Mouse (Mus musculus): ENCODE results near the gene Gm40460.
"Not testable (repeated sequence)": the region's sequence is repeated elsewhere in the genome, so short reads cannot be mapped to it uniquely, and the experiment has no call there.

Gene Gm40460

DNA sequence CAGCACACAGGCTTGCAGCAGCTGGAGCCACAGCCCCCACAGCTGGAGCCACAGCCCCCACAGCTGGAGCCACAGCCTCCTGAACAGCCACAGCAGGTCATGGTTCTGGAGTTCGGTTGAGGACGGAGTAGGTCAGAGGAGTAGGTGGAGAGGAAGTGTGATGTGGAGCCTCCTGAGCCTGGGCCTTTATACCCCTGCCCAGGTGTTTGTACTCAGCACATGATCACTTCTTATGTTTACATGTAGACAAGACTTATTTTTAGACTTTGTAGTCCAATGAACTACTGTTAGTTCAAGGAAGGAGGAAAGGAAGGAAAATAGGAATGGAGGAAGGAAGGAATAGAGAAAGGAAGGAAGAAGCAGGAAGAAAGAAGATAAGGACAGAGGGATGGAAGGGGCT, at the start of gene Gm40460:
Gm40460 (minus strand) TSS at position 101 of the 400 bp plus-strand sequence.
- no peak for DNase-seq (ENCODE audit: low read depth, low spot score)

DNA sequence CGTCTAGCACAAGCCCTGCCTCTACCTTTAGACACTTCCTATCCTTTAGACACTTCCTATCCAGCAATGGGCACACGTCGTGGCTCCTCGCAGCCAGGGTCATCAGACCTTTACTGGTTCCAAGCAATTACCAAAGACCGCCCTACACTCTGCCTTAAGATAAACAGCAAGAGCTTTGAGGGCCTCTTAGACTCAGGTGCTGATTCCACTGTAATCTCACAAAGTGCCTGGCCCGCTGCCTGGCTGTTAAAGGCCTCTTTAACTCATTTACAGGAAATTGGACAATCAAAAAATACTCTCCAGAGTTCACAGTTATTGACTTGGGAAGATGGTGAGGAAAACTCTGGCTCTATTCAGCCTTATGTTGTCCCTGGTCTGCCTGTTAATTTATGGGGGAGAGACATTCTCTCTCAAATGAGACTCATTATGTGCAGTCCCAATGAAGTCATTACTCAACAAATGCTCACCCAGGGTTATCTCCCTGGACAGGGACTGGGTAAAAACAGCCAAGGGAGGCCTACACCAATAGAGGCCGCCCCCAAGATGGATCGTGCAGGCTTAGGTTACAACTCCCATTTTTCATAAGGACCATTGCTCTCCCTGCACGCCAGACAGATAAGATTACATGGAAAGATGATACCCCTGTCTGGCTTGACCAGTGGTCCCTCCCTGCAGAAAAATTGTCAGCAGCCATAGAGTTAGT, 45.2 kb upstream of the Gm40460 start:
- not testable (repeated sequence) for DNase-seq (ENCODE audit: low read depth, low spot score)

DNA sequence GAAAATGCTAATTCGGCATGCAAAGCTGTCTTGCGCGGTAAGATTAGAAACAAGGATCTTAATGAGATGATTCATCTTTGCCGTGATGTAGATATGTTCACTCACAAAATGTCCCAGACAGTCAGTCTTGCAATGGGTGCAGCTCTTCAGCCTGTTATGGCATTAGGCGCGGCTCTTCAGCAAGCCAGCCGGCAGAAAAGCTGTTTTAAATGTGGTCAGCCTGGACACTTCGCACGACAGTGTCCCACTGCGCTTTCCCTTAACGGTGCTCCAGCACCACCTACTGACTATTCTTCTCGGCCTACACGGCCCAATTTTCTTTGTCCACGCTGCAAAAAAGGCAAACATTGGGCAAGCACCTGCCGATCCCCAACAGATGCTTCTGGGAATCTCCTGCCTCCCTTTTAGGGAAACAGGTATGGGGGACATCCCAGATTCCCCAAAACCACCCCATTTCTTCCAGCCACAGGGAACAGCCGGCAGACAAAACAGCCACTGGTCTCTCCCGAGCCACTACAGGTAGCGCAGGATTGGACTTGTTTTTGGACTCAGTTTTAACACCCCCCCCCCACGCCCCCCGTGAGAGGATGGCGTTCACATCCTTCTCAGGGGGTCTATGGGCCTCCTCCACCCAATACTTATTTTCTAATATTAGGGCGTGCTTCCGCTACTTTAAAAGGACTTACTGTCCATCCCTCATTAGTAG, 44.4 kb upstream of the Gm40460 start:
- DNase-seq (ENCODE audit: low read depth, low spot score) = no peak

DNA sequence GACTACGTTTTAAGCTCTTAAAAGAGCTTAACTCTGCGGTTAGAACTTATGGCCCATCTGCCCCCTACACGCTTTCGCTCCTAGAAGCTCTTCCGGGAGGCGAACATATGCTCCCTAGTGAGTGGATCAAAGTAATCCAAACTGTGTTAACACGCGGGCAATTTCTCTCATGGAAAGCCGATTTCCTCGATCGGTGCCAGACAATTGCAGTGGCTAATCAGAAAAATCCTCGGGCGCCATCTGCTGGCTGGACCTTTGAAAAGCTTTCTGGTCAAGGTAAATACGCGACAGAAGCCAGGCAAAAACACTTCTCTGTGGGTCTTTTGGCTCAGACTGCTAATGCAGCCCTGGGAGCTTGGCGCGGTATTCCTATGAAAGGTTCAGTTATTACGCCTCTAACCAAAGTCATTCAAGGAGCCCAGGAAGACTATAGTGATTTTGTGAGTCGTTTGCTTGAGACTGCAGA, 43.8 kb upstream of the Gm40460 start:
- DNase-seq (ENCODE audit: low read depth, low spot score) = peak; percentile 30

DNA sequence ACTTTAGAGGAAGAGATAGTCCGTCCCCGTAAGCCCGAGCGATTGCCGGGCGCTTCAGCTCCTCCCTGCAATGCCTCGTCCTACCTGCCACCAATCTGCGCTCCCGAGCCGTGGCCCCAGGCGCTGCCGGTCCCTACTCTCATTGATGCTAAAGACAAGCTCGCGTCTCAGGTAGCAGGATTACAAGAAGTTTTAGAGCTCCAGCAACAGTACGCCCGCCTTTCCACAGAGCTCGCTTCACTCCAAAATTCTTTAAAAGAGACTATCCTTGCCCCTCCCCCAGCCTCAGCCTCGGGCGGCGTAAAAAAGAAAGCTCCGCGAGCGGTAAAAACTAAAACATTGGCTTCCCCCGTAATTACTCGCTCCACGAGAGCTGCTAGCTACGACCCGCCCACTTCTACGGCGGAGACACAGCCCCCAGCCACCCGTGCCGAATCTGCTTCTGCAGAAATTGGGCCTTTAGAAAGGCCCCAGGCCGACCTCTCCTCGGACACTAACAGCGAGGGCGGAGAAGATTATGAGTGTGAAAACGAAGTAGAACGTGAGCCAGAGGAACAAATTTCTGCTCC, 43.2 kb upstream of the Gm40460 start:
- DNase-seq (ENCODE audit: low read depth, low spot score) = no peak

DNA sequence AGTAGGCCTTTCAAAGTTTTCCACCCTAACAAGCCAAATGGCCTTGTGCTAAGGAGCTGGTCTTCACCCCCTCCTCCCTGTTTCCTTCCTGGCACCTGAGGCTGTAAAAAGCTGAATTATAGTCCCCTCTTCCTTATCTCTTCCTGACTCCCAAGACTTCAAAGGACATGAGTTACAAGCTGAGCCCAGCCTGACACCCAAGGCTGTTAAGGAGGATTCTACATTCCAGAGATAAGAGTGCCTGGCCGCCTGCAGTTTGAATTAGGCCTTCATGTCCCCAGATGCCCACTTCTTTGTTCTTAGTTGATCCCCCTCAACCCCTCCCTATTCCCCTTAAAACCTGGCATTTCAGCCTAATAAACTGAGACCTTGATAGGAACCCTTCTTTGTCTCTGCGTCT, 42.0 kb upstream of the Gm40460 start:
- not testable (repeated sequence) for DNase-seq (ENCODE audit: low read depth, low spot score)

DNA sequence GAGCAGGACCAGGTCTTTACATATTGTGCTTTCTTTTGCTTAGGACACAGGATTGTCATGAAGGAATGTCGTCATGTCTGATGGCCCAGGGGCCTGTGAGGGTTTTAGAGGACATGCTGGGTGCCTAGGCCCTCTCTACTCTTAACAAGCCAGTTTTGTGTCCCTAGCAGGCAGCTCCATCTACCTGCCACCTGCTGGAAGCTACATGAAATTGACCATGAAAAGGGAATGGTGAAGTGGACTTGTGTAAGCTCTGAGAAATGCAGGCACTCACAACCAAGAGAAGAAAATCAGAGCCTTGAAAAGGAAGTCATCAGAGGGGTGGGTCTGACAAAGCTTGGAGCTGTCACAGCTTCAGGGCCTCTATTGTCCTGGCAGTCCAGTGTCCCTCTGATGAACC, 38.4 kb upstream of the Gm40460 start:
- DNase-seq (ENCODE audit: low read depth, low spot score) = not testable (repeated sequence)

DNA sequence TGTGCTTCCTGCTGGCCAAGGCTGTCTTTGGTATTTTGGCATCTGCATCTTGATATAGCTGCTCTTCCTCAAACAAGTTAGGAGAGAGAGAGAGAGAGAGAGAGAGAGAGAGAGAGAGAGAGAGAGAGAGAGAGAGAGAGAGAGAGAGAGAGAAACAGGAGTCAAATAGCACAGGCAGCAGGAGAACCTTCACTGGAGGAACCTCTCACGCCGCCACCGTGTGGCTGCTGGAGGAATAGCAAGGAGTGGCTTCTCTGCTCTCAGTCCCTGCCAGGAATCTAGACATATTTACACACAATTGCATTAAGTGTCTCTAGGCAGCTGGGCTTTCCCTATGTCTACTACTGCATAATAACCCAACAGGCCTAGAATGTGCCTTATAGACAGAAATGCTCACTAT, 37.3 kb upstream of the Gm40460 start:
- DNase-seq (ENCODE audit: low read depth, low spot score) = not testable (repeated sequence)

DNA sequence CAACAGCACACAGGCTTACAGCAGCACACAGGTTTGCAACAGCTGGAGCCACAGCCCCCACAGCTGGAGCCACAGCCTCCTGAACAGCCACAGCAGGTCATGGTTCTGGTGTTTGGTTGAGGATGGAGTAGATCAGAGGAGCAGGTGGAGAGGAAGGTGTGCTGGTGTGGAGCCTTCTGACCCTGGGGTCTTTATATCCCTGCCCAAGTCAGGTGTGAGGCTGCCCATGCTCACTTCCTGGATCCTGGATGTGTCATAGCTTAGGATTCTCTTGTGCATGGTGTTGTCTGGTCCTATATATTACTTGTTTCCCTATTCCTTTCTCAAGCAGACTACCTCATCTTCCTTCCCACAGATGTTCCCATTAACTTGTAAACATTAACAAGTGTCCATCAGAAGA, 33.4 kb upstream of the Gm40460 start, which contains the start of gene Gm4559:
Gm4559 (minus strand) TSS at position 101 of the 400 bp plus-strand sequence.
- not testable (repeated sequence) for DNase-seq (ENCODE audit: low read depth, low spot score)

DNA sequence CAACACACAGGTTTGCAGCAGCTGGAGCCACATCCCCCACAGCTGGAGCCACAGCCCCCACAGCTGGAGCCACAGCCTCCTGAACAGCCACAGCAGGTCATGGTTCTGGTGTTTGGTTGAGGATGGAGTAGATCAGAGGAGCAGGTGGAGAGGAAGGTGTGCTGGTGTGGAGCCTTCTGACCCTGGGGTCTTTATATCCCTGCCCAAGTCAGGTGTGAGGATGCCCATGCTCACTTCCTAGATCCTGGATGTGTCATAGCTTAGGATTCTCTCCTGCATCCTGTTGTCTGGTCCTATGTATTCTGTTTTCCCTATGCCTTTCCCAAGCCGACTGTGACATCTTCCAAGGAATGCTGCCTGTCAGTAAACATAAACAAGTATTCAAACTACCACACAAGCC, 17.4 kb upstream of the Gm40460 start, which contains the start of gene Gm2431:
Gm2431 (minus strand) TSS at position 101 of the 400 bp plus-strand sequence.
- DNase-seq (ENCODE audit: low read depth, low spot score) = not testable (repeated sequence)

DNA sequence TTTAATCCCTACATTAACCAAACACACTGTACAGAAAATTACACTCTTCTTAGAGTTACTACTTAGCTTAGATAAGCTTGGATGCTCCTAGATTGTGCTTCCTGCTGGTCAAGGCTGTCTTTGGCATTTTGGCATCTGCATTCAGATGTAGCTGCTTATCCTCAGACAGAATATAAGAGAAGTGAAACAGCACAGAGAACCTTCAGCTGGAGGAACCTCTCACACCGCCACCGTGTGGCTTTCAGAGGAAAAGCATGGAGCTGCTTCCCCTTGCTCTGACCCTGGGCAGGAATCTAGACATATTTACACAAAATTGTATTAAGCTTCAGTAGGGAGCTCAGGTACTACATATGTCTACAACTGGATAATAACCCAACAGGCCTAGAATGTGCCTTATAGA, 14.6 kb upstream of the Gm40460 start:
- no peak for DNase-seq (ENCODE audit: low read depth, low spot score)

DNA sequence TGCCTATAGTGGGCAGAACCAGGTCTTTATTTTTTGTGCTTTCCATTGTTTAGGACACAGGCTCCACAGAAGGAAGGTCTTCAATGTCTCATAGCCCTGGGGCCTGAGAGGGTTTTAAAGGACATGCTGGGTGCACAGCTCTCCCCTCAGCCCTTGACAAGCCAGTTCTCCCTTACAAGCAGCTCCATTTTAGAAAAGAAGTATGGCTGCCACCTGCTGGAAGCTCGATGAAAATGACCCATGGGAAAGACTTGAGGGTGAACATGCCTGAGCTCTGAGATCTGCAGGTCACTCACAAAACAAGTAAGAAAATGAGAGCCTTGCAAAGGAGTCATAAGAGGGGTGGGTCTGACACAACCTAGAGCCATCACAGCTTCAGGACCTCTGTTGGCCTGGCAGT, 8.9 kb upstream of the Gm40460 start:
- no peak for DNase-seq (ENCODE audit: low read depth, low spot score)

DNA sequence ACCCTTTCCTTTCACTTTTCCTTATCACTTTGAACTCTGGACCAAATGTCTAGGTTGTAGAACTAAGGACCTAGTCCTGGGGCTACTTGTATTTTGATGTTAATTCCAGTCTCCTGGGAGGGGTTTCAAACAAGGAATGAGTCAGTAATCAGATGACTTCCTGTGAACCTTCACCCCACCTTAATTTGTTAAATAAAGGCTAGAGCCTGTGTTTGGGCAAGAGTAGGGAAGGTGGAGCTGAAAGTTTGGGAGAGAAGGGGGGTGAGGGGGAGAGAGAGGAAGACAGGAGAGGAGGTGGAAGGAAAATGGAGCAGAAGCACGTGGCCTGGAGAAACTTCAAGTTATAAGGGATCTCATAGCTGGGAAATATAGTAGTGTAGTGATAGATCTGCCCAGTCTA, 9.3 kb downstream of the Gm40460 start:
- DNase-seq (ENCODE audit: low read depth, low spot score) = no peak

DNA sequence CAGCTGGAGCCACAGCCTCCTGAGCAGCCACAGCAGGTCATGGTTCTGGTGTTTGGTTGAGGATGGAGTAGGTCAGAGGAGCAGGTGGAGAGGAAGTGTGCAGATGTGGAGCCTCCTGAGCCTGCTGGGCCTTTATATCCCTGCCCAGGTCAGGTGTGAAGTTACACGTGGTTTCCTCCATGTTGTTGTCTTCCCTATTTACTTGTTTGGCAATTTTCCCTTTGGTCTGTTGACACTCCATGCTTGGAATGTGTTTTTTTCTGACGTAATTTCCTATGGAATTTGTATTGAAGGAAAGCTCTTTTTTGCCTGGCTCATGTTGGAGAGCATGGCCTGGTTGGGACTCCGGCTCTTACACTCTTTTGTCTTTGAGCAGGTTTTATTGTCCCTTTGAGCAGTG, 11.0 kb downstream of the Gm40460 start, which contains the start of gene Krtap5-5:
Krtap5-5 (minus strand) TSS at position 101 of the 400 bp plus-strand sequence.
- DNase-seq (ENCODE audit: low read depth, low spot score) = not testable (repeated sequence)

DNA sequence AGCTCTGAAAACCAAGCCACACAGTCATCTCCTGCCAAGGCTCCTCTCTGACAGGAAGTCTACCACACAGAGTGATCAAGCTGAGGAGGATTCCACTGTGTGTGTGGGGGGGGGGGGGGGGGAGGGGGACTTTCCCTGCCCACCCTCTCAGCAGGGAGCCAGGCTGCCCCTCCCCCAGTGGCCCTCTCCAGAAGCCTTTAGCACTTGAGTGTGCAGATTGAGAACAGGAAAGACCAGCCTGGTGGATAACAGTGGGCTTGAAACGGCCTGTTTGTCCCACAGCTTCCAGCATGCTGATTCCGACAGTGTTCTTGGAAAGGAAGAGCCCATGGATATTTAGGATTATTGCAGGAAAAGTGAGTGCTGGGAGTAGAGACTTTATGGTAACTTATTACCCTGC, 16.4 kb downstream of the Gm40460 start:
- DNase-seq (ENCODE audit: low read depth, low spot score) = no peak

DNA sequence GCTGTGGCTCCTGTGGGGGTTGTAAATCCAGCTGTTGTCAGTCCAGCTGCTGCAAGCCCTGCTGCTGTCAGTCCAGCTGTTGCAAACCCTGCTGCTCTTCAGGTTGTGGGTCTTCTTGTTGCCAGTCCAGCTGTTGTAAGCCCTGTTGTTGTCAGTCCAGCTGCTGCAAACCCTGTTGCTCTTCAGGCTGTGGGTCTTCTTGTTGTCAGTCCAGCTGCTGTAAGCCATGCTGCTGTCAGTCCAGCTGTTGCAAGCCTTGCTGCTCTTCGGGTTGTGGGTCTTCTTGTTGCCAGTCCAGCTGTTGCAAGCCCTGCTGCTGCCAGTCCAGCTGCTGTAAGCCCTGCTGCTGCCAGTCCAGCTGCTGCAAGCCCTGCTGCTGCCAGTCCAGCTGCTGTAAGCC, 28.7 kb downstream of the Gm40460 start:
- not testable (repeated sequence) for DNase-seq (ENCODE audit: low read depth, low spot score)

DNA sequence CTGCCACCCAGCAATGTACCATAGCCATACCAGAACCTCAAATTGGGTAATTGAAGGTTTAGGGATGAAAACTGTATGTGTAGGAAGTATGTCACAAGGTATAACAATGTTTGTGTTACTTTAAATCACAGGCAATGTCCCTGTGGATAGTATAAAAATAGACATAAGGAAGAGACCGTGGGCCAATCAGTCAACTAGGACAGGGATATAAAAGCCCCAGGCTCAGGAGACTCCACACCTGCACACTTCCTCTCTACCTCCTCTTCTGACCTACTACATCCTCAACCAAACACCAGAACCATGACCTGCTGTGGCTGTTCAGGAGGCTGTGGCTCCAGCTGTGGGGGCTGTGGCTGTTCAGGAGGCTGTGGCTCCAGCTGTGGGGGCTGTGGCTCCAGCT, 29.3 kb downstream of the Gm40460 start, which contains the start of gene Gm7579:
Gm7579 (plus strand) TSS at position 301 of the 400 bp plus-strand sequence.
- DNase-seq (ENCODE audit: low read depth, low spot score) = no peak

DNA sequence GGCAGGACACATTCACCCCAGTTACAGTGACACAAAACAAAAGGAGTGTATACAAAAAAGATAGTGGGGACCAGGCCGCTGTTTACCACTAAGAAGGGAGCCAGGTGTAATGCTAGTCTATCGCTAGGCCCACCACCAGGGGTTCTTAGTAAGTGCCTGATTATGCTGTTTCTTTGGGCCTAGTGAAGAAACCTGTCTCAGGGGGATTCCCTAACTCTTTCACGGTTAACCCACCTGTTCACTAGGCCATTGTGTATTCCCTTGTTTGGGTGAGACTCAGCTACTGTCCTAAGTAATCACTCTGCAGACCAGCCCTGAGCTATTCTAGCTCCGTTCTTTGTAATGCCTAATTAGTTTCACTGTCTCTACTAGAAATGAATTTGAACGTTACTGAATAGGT, 34.0 kb downstream of the Gm40460 start:
- DNase-seq (ENCODE audit: low read depth, low spot score) = not testable (repeated sequence)

DNA sequence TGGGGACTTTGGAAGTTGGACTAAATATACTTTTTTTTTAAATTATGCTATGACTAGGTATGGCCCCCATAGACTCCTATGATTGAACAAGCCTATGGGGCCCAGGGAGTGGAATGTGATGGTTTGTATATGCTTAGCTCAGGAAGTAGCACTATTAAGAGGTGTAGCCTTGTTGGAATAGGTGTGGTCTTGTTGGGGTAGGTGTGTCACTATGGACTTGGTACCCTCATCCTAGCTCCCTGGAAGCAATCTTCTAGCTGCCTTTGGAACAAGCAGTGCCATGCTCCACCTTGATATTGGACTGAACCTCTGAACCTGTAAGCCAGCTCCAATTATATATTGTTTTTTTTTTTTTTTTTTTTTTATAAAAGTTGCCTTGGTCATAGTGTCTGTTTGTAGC, 35.4 kb downstream of the Gm40460 start:
- DNase-seq (ENCODE audit: low read depth, low spot score) = no peak

DNA sequence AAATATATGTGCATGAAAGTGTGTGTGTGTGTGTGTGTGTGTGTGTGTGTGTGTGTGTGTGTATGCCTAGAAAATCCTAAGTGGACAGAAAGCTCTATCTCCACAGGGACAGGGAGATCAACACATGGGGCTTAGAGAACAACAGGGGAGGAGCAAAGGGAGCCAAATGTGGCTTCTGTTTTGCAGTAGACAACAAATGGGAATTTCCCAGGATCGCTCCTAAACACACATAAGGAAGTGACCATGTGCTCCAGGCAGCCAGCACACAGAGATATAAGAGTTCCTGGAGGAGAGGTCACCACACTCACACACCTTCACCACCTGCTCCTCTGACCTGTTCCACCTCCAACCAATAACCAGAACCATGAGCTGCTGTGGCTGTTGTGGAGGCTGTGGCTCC, 39.8 kb downstream of the Gm40460 start, which contains the start of gene Krtap5-3:
Krtap5-3 (plus strand) TSS at position 301 of the 400 bp plus-strand sequence.
- no peak for DNase-seq (ENCODE audit: low read depth, low spot score)

DNA sequence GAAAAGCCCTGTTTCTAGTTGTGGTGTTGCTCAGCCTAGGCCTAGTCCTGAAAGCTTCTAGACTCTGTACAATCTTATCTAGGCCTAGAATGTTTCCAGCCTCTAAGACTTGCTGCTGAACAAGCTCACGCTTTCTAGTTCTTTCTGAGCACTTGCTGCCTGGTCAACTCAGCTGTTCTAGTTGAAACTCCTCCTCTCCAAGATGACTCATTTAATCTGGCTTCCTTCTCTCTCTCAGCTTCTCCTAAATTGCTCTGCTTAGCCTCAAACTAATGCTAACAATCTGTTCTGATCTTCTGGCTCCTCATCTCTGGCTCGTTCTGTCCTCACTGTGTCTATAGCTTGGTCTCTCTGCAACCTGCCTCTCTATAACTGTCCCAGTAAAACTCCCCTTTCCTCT, 42.1 kb downstream of the Gm40460 start:
- DNase-seq (ENCODE audit: low read depth, low spot score) = no peak
